Mouse (Mus musculus): ENCODE results near the gene Trim46.
A peak's percentile ranks its signal among the peaks of the same experiment; 100 is the strongest.
"Not testable (repeated sequence)": the region's sequence is repeated elsewhere in the genome, so short reads cannot be mapped to it uniquely, and the experiment has no call there.

Trim46 gene

GRCm38 (mm10) chr3:89231772-89232275, 14.3 kb downstream of the Trim46 start:
- DNase-seq, result no peak

GRCm38 (mm10) chr3:89231345-89231744, 14.8 kb downstream of the Trim46 start:
- no peak for DNase-seq

DNA sequence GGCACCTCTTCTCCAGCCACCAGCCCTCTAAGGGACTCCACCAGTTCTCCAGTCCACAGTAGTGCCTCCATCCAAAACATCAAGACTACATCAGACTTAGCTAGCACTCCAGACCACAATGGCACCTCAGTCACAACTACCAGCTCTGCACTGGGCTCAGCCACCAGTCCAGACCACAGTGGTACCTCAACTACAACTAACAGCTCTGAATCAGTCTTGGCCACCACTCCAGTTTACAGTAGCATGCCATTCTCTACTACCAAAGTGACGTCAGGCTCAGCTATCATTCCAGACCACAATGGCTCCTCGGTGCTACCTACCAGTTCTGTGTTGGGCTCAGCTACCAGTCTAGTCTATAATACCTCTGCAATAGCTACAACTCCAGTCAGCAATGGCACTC, 15.5 kb downstream of the Trim46 start:
- no peak for DNase-seq

DNA sequence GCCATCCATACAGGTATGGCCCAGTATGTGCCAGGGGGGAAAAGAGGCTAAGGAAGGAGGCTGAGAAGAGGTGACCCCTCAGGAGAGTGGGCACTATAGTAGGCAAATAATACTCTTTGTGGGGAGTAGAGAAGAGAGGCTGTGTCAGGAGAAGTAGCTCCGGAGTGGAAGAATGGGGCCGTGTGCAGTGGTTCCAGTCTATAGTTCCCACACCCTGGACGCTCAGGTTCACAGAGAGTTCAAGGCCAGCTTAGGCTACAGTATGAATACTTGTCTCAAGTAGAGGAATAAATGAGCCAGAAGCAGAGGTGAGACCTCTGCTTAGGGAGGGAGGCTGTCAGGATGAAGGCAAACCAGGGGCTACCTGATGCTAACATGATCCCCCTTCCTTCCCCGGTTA, 16.8 kb downstream of the Trim46 start:
- no peak for DNase-seq

DNA sequence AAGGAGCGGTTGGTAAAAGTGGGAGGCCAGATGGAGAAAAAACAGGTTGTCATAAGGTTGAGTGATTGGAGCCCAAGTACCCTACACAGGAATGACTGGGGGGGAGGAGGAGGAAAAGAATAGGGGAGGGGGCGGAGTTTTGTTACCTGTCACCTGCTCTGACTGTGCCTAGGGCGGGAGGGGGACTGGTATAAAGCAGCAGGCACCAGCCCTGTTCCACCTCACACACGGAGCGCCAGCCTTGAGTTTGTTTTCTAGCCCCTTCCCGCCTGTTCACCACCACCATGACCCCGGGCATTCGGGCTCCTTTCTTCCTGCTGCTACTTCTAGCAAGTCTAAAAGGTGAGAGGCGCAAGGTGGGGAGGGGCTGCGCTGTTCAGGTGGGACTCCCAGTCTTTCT, 17.3 kb downstream of the Trim46 start, which contains the start of gene Muc1:
Gene Muc1 (plus strand): TSS at position 222 of the 400 bp plus-strand sequence.
- DNase-seq, result no peak

GRCm38 (mm10) chr3:89228180-89228549, 17.9 kb downstream of the Trim46 start:
- DNase-seq, result peak; percentile 81

DNA sequence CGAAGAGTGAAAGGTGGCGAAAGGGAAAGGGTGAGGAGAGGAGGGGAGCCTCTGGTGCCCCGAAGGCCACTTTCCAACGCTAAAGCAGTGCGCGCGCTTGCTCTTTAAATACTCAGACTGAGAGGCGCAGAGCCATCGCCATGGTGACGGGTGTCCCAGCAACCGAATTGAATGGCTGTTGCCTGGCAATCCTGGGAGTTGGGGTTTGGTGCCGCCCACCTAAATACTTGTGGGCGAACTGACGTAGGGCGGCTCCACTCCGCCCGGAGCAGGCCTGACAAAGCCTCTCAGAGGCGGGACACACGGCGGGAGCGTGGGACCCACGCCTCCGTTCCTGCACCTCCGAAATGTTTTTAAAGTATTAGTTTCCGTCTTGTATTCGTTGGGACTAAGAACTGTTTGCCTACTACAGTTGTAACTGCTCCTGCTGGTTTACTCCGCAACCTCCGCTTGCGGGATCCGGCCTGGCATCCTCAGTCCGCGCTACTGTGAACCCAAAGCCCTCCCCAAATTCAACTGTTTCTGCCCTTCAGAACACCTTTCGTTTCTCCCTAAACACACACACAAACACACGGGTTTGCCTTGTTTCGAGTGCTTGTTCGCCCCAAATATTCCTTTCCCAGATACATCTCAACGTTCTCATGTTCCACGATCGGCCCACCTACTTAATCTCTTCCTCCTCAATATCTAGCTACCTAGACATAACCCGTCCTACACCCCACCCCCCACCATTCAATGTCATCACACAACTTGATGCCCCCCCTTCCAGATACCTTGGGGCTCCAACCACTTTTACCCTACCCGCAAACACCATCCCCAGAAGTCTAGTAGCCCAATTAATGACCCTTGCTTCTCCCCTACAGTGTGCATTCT, 18.6 kb downstream of the Trim46 start:
- peak; percentile 90 for DNase-seq

DNA sequence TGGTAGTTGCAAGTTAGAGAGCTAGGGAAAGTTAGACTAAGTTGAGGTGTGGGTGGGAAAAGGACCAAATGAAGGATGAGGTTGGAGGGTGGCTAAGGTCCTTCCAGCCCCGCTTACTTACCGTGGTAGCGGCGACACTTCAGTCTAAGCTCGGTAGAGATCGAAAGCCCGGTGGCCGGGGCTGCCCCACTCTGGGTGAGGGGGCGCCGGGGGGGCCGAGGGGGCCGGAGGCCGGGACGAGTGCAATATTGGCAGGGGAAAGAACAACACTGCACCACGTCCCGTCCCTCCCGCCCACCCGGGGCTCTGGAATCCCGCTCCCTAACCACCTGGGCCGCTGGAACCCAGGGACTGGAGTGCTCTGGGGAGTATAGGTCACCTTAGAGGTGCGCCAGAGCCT, 19.2 kb downstream of the Trim46 start, which contains the start of gene Mtx1:
Gene Mtx1 (minus strand): TSS at position 189 of the 400 bp plus-strand sequence.
- DNase-seq, result no peak

DNA sequence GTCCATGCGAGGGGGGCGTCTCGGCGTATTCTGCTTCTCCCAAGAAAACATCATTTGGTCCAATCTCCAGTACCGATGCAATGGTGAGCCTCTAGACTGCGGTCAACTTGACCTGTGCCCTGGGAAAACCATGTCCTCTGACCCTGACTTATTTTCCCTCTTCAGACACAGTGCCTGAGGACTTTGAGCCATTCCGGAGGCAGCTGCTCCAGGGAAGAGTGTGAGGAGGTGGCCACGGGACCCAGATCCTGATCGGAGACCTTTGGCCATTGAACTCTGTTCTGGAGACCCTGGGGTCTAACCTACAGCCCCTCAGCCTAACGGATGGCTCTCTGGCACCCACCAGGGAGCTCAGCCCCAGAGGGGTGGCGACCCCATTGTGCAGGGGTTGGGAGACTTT, 19.7 kb downstream of the Trim46 start:
- DNase-seq, result no peak

GRCm38 (mm10) chr3:89225918-89226317, 20.2 kb downstream of the Trim46 start:
- no peak for DNase-seq

DNA sequence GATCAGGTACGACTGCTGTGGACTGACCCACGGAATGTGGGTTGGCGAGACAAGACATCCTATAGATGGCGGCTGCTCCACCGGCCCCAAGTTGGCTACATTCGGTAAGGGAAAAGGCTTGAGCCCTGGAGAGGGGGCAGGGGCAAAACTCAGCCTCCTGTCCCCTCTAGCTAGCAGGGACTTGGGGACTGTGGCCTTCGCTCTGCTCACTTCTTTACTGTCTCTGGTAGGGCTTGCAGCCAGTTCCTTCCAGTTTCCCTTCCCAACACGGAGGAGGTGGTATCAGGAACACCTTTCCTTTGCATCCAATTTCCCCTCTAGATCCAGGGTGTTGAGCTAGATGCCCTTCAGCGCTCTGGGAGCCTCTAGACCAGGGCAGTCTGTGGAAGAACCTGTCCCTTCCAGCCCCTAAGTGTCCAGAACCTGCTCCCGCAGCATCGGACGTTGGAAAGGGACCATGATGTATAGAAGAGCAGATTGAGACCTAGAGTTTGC, 20.7 kb downstream of the Trim46 start:
- no peak for DNase-seq

- no peak for DNase-seq
Measured at GRCm38 (mm10) chr3:89224796-89225195, 21.3 kb downstream of the Trim46 start.

DNA sequence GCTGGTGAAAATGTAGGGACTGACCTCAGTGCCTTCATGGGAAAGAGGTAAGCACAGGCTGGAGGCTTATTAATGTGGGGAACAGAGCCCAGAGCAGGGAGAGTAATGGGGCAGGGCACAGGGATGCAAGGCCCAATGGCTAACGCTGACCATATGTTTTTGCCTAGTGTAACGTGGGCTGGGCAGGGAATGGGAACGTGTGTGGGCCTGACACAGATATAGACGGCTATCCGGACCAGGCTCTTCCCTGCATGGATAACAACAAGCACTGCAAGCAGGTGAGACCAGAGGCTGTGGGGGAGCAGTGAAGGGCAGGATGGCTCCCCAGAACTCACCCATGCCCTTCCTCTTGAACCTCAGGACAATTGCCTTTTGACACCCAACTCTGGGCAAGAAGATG, 24.9 kb downstream of the Trim46 start:
- no peak for DNase-seq

GRCm38 (mm10) chr3:89219546-89219945, 26.6 kb downstream of the Trim46 start:
- no peak for DNase-seq

DNA sequence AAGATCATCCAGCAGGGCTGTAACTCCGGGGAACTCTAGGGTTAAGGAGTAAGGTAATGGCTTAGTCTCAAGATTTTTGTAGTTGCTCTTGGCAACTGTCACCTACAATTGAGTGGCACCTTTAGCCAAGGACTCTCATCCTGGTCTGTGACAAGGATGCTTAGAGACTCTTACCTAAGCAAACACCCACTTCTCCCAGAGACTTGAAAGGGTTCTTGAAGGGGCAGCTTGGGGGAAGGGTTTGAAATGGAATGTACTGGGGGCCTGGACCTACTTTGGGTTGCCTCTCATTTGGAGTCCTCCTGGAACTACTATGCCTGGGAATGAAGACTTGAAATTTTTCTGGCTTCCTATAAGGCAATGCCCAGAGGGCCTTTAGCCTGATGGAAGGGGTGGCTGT, 27.8 kb downstream of the Trim46 start:
- no peak for DNase-seq

GRCm38 (mm10) chr3:89216407-89216806, 29.7 kb downstream of the Trim46 start:
- not testable (repeated sequence) for DNase-seq

DNA sequence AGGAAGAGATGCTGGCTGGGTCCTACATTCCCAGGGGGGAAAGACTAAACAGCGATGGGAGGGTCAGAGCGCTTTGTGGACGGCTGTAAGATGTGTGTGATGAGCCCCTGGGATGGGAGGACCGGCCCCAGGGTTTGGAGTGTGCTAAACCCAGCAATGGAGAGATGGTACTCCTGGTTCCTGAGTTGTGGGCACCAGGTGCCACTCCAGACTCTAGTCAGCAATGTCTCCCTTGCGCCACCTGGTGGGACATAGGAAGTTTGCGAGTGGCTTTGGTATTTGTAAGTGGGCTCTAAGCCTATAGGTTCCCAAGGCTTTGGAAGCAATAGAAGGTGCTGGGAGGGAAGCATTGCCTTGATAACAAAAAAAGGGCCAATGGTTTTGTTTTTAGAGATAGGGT, 30.3 kb downstream of the Trim46 start:
- DNase-seq, result peak; percentile 83

DNA sequence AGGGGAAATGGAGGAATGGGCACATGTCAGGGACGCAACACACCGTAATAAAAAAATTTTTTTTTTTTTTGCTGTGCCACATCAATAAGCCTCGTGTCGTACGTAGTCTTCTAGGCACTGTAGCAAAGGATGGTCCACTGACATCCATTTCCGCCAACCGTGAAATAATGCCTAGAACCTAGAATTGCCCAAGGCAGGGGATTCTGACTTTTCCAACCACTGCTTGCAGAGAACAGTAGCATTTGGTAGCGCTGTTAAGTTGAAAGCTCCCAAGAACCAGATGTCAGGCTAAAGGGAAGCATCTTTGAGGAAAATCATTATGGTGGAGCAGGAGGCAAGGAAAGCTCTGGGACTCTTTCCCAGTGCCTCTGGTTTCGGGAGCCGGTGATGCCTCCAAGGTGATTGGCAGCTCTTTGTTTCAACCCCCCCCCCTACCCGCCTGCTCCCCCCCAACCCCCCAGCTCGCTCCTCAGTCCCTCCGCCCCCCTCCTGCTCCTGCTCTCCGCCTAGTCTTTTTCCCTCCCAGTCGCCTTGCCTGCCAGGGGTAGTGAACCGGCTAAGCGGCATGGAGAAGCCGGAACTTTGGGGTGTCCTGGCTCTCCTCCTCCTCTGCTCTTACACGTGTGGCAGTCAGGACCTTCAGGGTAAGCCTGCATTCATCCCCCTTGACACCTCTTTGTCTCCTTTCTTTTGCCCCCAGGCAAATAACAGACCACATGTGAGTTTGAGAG, 31.3 kb downstream of the Trim46 start, which contains the start of gene Thbs3:
Gene Thbs3 (plus strand): TSS at position 500 of the 731 bp plus-strand sequence.
- DNase-seq, result no peak

DNA sequence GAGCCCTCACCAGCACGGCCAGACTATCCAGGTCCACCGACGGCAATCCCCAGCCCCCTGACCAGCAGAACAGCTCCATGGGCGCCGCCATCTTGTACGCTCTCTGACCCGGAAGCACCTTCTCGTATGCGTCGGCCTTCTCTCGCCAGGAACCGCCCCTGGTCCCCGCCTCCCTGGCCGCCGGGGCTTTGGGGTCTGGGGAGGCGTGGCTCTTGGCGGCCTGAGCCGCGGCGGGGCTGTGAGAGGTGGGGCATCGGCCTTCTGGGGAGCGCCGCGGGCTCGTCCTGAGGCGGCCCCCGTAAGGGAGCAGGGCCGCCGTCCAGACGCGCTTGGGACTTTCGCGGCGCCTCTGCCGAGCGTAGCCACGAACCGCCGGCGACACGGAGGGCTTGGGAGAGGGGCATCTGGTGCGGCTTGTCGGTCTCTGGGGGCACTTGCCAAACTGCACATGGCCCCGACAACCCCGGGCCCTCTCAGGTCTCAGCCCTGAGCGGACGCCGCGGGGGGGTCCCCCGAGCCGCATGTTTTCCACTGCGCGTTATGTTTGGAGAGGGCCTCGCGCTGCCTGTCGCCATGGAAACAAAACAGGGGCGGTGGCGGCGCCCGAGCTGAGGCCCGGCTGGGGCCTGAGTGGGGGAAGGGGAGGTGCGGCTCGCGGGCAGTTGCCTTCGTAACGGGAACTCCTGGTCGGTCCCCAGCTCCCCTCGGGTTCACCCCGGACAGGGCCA, 32.1 kb downstream of the Trim46 start:
- peak; percentile 92 for DNase-seq

GRCm38 (mm10) chr3:89210731-89211130, 35.4 kb downstream of the Trim46 start:
- DNase-seq, result no peak

- no peak for DNase-seq
Measured at GRCm38 (mm10) chr3:89210162-89210561, 35.9 kb downstream of the Trim46 start.

DNA sequence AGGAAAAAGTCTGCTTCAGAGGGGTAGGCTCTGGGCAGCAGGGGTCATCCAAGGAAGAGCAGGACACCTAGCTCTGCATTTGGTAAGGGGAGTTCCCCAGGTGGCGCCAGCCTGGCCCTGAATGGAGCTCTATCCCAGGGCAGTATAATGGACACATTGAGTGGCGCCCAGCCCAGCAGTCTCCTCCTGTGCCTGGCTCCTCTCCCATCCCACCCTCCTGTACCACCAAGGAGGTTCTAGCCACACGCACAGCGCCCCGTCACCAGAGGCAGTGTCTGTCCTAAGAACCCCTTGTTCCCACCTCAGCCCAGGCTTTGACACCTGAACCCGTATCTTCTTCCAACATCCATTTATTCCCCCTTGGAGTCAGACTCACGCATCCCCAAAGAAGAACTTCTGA, 36.4 kb downstream of the Trim46 start:
- DNase-seq, result no peak

- no peak for DNase-seq
Measured at GRCm38 (mm10) chr3:89208736-89209135, 37.4 kb downstream of the Trim46 start.
